Mouse (Mus musculus): ENCODE measurements around the gene Gtf3c5.

Gtf3c5 gene

GRCm38 (mm10) chr2:28535650-28536049 lies 47.9 kb downstream of the Gtf3c5 start:
- peak in 1 of 2 experiments; percentile 68 for DNase-seq (ENCODE audit: inconsistent age in 2 of 2, low spot score in 1 of 2)

- DNase-seq (ENCODE audit: inconsistent age in 2 of 2, low spot score in 1 of 2), result no peak
Observed at GRCm38 (mm10) chr2:28535263-28535540, 48.3 kb downstream of the Gtf3c5 start.

DNA sequence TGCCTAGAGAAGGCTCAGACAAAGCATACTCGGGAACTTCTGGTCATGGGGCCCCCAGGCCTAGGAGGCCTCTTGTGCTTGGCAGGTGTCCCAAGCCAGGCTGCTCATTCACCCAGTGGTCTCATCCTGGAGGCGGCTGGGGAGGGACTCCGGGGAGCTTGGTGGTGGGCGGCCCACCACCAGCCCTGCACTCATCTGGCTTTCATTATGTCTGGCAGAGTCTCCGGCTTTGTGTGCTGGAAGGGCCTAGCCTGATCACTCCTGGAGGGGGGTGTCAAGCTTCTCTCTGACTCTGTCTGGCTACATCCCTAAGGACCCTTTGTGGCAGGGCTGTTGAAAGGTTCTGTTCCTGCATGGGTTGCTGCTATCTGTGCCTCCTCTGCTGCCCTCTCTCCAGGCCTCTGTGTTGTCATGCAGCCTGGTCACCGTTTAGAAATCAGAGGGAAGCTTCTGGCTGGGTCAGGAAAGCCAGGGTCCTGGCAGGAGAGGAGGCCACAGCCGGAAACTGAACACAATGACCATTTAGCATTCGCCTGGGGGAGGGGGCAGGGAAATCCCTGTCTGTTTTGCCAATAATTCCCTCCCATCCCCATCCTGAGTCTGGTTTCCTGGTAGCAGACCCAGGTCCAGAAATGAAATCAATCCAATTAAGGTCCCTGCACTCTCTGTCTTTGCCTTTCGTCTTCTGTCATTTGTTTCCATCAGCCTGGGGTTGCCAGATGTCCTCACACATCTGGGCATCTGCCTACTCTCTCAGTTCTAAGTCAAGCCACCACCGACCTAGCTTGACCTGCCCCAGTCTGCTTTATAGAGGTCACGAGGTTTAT lies 48.9 kb downstream of the Gtf3c5 start:
- DNase-seq (ENCODE audit: inconsistent age in 2 of 2, low spot score in 1 of 2), result peak; percentile 53 to 73

DNA sequence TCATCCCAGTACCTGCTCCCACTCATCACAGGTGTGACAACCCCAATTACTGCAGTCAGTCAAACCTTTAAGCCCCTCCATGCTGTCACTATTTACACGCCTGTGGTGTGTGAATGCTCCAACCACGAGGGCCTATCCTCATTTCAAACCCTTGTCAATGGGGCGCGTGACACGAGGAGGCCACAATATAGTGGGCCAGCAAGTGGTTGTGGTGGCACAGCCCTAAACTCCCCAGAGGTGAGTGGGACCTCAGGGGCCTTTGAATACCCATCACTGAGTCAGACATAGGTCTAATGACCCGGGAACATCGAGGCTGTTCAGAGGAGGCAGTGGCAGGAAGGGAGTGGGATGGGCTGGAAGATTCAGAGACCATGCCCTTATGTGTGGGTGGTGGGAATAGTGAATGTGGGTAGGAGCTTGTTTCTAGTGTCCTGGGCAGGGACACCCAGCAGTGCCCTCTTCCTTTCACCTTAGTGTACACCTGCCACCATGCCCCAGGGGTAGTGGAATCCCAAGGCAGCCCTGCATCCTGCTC lies 49.6 kb downstream of the Gtf3c5 start:
- DNase-seq (ENCODE audit: inconsistent age in 2 of 2, low spot score in 1 of 2), result peak in 1 of 2 experiments; percentile 63

DNA sequence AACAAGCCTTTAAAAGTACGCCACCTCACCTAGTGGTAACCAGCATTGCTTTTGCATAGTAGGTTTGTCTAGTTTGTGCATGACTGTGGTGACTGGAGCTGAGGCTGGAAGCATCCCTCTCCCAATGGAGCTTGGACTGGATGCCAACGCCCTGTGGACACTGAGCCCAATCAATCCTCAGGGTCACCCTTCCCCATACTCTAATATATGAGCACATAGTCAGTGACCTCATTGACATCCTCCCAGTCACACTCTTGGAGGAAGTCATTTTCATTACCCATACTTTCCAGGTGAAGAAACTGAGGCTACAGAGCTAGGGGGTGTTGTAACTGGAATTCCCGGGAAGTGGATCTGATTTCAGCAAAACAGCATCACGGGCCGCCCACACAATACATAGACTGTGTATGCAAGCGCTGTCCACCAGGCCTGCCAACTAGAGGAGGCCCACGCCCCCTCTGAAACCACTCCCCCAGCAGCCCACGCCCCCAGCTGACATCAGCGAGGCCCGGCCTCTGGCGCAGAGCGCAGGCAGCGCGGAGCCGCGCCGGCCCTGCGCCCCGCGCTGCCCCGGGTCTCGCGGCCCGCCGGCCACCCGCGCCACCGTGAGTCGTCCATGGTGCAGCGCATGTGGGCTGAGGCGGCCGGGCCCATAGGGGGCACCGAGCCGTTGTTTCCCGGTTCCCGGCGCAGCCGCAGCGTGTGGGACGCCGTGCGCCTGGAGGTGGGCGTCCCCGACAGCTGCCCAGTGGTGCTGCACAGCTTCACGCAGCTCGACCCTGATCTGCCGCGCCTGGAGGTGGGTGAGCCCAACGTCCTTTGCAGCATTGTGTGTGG lies 50.4 kb downstream of the Gtf3c5 start:
- DNase-seq (ENCODE audit: inconsistent age in 2 of 2, low spot score in 1 of 2), result peak; percentile 92 to 97

DNA sequence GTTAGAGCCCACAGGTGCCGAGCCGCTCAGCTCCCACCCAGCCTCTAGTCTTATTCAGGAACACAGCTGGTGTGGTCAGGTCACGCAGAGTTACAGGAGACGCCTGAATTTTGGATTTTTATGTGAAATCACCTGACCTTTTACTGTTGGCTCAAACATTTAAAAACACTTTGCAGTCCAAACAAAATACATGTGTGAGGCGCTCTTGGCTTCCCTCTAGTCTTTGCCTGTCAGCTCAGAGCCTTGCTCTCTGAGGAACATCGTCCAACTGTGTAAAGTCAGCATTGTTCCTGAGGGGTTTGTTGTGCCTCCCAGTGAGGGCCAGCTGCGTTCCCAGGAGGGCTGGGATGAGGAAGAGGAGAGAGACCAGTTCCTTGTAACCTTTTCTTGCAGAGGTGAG lies 53.2 kb downstream of the Gtf3c5 start:
- no peak for DNase-seq (ENCODE audit: inconsistent age in 2 of 2, low spot score in 1 of 2)

DNA sequence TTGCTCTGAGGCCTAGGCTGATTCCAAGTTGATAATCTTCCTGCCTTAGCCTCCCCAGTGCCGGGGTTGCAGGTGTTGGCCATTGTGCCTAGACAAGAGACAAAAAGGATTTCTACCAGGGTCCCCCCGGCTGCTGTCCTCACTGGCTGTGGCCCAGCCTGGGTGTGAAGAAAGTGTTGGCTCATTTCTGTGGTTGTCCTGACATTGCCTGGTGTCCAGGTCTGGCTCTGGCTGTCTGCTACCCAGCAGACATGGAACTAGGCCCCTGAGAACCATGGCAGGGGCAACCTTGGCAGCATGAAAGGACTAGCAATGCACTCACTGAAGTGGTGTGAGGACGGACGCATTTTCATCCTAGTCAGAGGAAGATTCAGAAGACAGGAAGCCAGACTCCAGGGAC lies 53.7 kb downstream of the Gtf3c5 start:
- DNase-seq (ENCODE audit: inconsistent age in 2 of 2, low spot score in 1 of 2), result peak in 1 of 2 experiments; percentile 46

- peak in 1 of 2 experiments; percentile 29 for DNase-seq (ENCODE audit: inconsistent age in 2 of 2, low spot score in 1 of 2)
Observed at GRCm38 (mm10) chr2:28528354-28528730, 55.2 kb downstream of the Gtf3c5 start.

DNA sequence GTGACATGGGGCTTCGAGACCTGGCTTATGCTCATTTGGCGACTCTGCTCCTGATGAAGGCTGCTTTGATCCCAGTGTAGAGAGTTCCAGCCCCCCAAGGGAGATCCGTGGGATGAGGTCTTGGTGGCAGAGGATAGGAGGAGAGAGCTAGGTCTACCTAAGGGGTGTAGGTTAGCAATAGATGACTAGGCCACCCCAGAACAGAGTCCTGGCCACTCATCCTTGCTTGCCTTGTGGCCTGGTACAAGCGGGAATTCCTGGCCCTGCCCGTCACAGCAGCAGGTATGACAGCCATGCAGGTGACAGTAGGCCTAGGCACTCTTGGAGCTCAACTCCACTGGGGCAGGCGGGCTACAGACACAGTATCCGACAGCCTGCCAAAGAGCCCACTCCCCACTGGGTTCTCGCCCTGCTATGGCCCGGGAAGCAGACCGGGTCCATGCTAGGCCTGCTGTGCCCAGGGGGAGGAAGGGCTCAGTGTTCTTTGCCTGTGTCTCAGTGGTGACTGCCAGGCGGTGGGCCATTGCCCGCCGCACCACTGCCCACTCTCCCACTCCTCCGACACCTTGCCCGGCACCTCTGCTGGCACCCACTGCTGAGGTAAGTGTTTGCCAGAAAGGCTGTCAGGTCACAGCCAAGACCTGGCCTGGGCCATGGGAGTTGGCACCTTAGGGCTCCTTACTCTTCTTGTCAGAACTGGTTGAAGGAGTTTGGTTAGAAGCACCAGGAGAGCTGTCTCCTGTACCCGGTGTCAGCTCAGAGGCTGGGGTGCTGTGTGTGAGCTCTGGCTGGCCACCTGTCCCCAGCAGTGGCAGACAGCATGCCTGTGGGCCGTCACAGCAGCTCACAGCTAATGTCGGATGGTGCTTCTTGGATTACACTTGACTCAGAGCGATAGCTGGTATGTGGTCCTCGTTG lies 55.9 kb downstream of the Gtf3c5 start:
- DNase-seq (ENCODE audit: inconsistent age in 2 of 2, low spot score in 1 of 2), result peak in 1 of 2 experiments; percentile 31

GRCm38 (mm10) chr2:28525943-28526876 lies 57.3 kb downstream of the Gtf3c5 start:
- no peak for DNase-seq (ENCODE audit: inconsistent age in 2 of 2, low spot score in 1 of 2)

GRCm38 (mm10) chr2:28525219-28525942 lies 58.2 kb downstream of the Gtf3c5 start:
- peak; percentile 92 to 95 for DNase-seq (ENCODE audit: inconsistent age in 2 of 2, low spot score in 1 of 2)

DNA sequence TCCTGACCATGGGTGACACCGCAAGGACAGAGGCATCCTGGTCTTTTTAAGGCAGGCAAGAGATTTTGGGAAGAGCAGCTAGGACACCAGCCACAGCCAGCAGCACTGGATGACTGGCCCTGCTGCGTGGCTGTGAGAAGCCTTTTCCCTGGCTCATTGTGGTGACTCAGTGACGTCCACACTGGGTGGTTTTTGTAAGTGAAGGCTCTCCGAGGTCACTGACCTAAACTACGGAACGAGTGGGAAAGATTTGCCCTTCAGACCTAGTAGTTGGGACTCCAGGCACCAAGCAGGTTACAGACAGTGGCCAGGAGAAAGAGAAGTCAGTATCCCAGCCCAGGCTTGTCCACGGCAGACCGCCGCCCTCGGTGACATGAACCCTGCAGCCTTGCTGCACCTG lies 59.1 kb downstream of the Gtf3c5 start:
- DNase-seq (ENCODE audit: inconsistent age in 2 of 2, low spot score in 1 of 2), result peak; percentile 80 to 91

DNA sequence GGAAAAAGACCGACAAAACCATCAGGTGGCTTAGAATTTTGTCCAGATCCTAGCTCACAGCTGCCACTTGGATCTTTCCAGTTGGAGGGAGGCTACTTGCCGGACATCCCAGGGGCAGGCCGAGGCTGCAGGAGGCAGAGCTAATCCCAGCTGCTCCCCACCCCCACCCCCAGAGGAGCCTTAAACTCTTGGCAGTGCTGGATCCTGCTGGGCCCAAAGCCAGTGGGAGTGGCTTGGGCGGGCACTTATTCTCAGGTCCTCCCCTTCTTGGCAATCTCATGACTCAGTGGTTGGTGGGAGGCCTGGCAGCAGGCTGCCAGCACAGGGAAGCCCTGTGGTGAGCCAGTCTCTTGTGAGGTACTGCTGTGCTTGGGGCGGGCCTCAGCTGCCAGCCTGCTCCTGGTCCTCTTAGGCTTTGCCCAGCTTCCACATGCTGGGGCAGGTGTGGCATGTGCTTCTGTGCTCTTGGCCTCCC lies 59.9 kb downstream of the Gtf3c5 start:
- DNase-seq (ENCODE audit: inconsistent age in 2 of 2, low spot score in 1 of 2), result peak; percentile 94 to 97

- peak in 1 of 2 experiments; percentile 27 for DNase-seq (ENCODE audit: inconsistent age in 2 of 2, low spot score in 1 of 2)
Observed at GRCm38 (mm10) chr2:28522166-28522565, 61.4 kb downstream of the Gtf3c5 start.

DNA sequence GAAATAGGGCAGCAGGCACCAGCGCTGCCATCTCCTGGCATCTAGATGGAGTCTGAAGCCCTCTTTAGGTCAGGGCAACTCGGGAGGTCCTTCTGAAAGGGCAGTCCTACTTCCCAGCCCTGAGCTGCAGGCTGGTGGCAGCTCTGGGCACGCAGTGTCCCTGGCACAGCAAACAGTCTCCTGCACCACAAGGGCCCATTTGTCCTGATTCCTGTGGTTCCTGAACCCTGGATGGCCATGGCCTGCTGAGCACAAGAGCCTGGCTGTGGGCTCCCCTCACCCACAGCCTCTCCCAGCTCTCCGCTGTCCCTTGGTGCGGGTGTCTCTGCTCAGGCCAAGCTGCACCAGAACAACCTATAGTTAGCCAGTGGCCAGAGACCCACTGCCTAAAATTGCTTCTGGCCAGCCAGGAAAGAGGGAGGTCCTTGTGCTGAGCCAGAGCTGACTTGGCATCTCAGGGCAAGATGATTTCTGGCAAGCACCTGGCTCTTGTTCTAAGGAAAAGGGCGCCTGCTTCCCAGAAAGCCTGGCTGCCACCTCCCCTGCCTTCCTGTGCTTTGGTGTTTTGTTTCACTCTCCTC lies 61.9 kb downstream of the Gtf3c5 start:
- DNase-seq (ENCODE audit: inconsistent age in 2 of 2, low spot score in 1 of 2), result peak; percentile 60 to 75

GRCm38 (mm10) chr2:28520581-28520980 lies 63.0 kb downstream of the Gtf3c5 start:
- peak in 1 of 2 experiments; percentile 32 for DNase-seq (ENCODE audit: inconsistent age in 2 of 2, low spot score in 1 of 2)

DNA sequence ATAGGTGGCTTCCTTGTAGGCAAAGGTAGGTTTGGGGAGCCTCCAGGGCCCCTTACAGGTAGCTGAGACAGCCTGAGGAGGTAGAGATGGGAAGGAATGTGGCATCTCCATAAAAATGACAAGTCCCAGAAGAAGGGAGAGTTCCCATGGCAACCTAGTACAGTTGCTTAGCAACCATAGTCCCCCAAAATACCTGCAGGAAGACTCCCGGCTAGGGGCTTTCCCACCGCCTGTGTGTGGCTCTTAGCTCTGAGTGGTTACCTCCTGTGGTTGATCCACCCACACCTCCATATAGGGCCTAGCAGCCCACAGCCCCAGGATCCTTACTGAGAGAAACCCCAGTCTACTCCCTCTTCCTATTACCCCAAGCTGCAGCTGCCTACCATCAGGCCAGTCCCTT lies 65.3 kb downstream of the Gtf3c5 start:
- no peak for DNase-seq (ENCODE audit: inconsistent age in 2 of 2, low spot score in 1 of 2)

DNA sequence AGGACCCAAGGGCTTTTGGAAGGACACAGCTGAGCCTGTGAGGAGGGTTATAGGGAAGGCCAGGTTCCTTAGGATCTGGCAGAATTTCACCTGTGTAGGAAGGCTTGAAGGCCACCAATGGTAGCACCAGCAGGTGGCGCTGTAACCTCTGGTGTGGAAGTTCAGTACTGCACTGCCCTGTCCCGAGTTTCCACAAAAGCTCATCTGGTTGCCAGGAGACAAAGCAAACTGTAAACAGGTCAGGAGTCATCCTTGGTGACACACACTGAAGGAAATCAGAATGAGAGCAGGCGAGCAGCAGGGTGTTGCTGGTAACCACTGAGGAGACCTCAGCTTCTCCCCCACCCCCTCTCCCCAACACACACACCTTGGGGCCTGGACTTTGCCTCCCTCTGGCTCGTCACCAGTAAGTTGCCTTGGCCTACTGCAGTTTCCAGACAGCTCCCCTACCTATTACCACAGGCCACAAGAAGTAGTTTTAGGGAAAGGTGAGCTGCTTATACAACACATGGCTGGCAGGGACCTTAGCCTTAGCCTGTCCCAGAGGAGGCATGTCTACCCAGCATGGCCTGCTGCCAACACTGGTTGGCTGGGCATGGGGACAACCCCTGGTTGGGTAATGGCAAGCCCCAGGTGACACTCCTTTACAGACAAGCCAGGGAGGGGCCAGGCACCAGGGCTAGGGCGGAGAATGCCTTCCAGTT lies 66.2 kb downstream of the Gtf3c5 start:
- DNase-seq (ENCODE audit: inconsistent age in 2 of 2, low spot score in 1 of 2), result peak; percentile 83 to 95

Data from adrenal gland, adult (tissue).